Mouse (Mus musculus): ENCODE measurements around the gene Mamstr.
"Not testable (repeated sequence)": the region's sequence is repeated elsewhere in the genome, so short reads cannot be mapped to it uniquely, and the experiment has no call there.

Gene Mamstr

DNA sequence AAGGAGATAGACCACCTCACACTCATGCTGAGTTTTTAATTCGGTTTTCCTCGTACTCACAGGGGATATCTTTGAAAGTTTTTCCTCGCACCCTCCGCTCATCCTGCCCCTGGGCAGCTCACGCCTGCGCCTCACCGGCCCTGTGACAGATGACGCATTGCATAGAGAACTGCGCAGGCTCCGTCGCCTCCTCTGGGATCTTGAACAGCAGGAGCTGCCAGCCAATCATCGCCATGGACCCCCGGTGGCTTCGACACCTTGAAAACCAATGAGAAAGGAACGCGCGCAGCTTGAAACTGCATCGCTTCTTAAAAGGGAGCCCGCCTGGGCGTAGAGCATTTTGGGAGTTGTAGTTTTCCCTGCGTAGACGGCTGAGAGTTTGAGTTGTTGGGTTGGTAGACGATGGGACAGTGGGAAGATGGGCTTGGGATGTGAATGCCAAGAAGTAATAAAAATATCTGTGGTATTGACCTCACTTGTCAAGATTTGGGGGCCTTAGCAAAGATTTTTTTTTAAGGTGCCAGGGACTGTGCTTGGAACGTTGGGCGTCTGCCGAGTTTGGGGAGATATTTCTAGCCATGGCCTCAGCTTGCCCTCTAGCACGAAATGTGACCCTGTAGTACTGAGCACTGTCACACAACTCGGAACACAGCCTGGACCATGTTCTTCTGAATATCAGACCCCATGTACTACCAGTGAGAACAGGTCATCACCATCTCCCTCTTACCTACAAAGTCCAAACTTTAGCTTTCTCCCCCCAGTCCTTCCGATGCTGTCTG lies 965 bp upstream of the Mamstr start:
- ChIA-PET CTCF (interaction anchor here (0.5 to 1.6 kb wide), 16 partner anchors 9 to 204 kb away, joined by 3 to 12 read pairs (median 4); partner anchors contain the start of gene Gys1 (in 1 of the 4)), POLR2A (interaction anchor here (0.7 to 4.6 kb wide), 46 partner anchors 8 to 669 kb away, joined by 3 to 46 read pairs (median 4); partner anchors contain the start of genes Rasip1 (in 3 of the 4), Fam83e (in 2 of the 4), Sphk2 (in 2 of the 4) and Aldh16a1 (in 1 of the 4))

DNA sequence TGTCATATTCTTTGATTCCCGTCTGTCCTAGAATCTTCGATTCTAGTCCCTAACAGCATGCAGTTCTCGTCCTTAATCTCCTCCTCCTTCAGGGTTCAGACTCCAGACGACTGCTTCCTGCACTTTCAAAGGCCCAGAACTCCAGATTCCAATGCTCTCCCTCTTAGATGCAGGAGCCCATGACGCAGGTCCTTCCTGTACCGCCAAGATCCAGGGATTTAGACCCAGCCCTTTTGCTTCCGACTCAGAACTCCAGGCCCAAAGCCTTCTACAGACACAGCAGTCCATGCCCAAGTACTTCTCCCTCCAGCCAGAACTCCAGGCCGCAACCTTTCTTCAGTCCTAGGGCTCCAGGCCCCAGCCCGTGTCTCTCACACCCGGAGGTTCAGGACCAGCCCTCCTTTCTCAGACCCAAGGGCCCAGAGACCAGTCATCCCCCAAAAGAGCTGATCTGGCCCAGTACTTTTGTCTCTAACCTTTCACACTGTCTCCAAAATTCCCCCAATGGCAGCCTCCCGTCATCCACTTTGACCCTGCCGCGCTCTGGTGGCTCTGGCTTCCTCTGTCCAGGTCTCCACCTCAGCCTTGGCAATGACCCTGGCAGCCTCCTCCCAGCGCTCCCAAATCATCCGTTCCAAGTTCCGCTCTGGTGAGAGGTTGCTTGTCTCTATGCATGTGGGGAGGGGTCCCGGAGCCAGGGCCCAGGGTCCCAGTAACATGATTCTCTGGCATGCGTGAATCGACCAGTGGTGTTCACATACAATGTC lies 597 bp downstream of the Mamstr start:
- ChIA-PET POLR2A (interaction anchor here in 3 of 4 experiments (0.7 to 4.9 kb wide), 8 partner anchors 10 to 176 kb away, joined by 3 to 46 read pairs (median 8); partner anchors contain the start of genes Rasip1 (in 3 of the 3) and Fut1 (in 1 of the 3)), CTCF (no interaction called here)

- CTCF ChIA-PET = interaction anchor here in 1 of 4 experiments (0.6 kb wide), 1 partner anchor 11 kb away, joined by 4 read pairs; no protein-coding TSS in a partner anchor
Measured at GRCm38 (mm10) chr7:45641391-45642040, 1.7 kb downstream of the Mamstr start.

GRCm38 (mm10) chr7:45642083-45642482 lies 2.3 kb downstream of the Mamstr start:
- ChIA-PET CTCF (no interaction called here), POLR2A (interaction anchor here in 3 of 4 experiments (0.7 to 6.6 kb wide), 16 partner anchors 8 to 185 kb away, joined by 3 to 71 read pairs (median 4); partner anchors contain the start of genes Rasip1 (in 2 of the 3), Bcat2 (in 1 of the 3), Ftl1 (in 1 of the 3) and Fut1 (in 1 of the 3))

More at GRCm38 (mm10) chr7:45641391-45642040, 1.7 kb downstream of the Mamstr start:
- POLR2A ChIA-PET = interaction anchor here in 3 of 4 experiments (0.7 to 6.6 kb wide), 17 partner anchors 8 to 184 kb away, joined by 3 to 71 read pairs (median 4); partner anchors contain the start of genes Rasip1 (in 2 of the 3), Bcat2 (in 1 of the 3), Ftl1 (in 1 of the 3) and Fut1 (in 1 of the 3)

GRCm38 (mm10) chr7:45642503-45643255 lies 2.9 kb downstream of the Mamstr start:
- CTCF ChIA-PET = interaction anchor here (0.6 to 3.6 kb wide), 10 partner anchors 10 to 342 kb away, joined by 3 to 33 read pairs (median 6); partner anchors contain the start of gene Ntn5 (in 1 of the 4)
- POLR2A ChIA-PET = interaction anchor here (0.6 to 6.6 kb wide), 58 partner anchors 9 to 1155 kb away, joined by 3 to 71 read pairs (median 6); partner anchors contain the start of genes Dbp (in 2 of the 4), Fut2 (in 2 of the 4), Plekha4 (in 2 of the 4) and Ppp1r15a (in 2 of the 4)

DNA sequence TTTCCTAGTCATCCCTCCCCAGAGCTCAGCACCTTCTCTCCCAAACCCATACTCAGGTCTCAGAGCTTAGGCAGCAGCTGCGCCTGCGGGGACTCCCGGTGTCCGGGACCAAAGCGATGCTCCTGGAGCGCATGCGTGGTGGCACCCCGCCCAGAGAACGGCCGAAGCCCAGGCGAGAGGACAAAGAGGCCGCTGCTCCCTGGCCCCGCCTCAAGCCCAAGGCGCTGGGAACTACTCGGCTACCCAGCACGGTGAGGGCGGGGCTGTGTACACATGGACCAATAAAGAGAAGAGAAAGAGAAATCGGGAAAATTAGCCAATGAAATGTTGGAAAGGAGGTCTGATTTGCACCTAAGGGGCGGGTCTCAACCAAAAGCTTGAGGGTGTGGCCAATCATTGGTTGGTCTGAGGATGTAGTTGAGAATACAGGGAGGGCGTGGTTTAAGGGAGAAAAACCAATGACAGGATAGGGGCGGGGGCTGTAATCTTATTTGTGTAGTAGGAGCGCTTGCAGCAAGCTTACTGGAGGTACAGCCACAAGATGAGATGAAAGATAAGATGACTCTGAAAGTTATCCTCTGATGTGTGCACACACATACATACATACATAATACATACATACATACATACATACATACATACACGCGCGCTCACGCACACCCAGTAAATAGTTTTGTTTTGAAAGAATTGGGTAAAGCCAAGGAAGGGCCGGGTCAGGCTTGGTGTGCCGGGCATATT lies 3.8 kb downstream of the Mamstr start:
- CTCF ChIA-PET = interaction anchor here (0.6 to 3.6 kb wide), 28 partner anchors 10 to 343 kb away, joined by 3 to 33 read pairs (median 4); partner anchors contain the start of genes Gys1 (in 2 of the 4) and Ntn5 (in 1 of the 4)

DNA sequence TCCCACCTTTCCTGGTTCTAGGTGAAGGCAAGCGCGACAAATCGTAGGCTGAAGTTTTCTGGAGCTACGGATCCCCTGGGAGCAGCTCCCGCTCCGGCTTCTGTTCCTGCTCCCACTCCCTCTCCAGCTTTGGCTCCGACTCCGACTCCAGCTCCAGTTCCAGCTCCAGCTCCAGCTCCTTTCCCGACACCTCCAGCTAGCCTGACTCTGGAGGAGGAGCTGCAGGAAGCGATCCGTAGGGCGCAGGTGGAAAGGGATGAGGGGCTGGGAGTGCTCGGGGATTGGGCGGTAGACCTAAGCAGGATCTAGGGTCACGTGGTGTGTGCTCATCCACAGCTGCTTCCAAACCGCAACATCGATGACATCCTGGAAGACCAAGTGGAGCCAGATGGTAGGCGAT lies 4.4 kb downstream of the Mamstr start:
- ChIA-PET POLR2A (interaction anchor here (0.6 to 6.6 kb wide), 108 partner anchors 9 to 691 kb away, joined by 3 to 71 read pairs (median 5); partner anchors contain the start of genes Dbp (in 3 of the 4), Ftl1 (in 3 of the 4), Rasip1 (in 3 of the 4) and Sphk2 (in 3 of the 4)), CTCF (interaction anchor here (0.6 to 3.6 kb wide), 24 partner anchors 9 to 343 kb away, joined by 3 to 33 read pairs (median 4); partner anchors contain the start of genes Gys1 (in 1 of the 4) and Ntn5 (in 1 of the 4))

More for the DNA sequence above, 3.8 kb downstream of the Mamstr start:
- POLR2A ChIA-PET = interaction anchor here (0.6 to 6.6 kb wide), 121 partner anchors 8 to 691 kb away, joined by 3 to 71 read pairs (median 4); partner anchors contain the start of genes Dbp (in 3 of the 4), Ftl1 (in 3 of the 4), Rasip1 (in 3 of the 4) and Sphk2 (in 3 of the 4)

- POLR2A ChIA-PET = interaction anchor here (0.5 to 6.6 kb wide), 55 partner anchors 8 to 620 kb away, joined by 3 to 71 read pairs (median 7); partner anchors contain the start of genes Rasip1 (in 3 of the 4), Fut1 (in 2 of the 4), Fut2 (in 2 of the 4) and Sphk2 (in 2 of the 4)
- CTCF ChIA-PET = interaction anchor here in 3 of 4 experiments (0.6 to 3.6 kb wide), 7 partner anchors 12 to 155 kb away, joined by 3 to 33 read pairs (median 7); partner anchors contain the start of gene Ntn5 (in 1 of the 3)
Measured at GRCm38 (mm10) chr7:45644872-45645590, 5.3 kb downstream of the Mamstr start.

- POLR2A ChIA-PET = interaction anchor here in 3 of 4 experiments (0.6 to 6.6 kb wide), 23 partner anchors 9 to 620 kb away, joined by 3 to 71 read pairs (median 6); partner anchors contain the start of genes Fut1 (in 2 of the 3), Fut2 (in 2 of the 3), Rasip1 (in 2 of the 3) and Bcat2 (in 1 of the 3)
- CTCF ChIA-PET = interaction anchor here in 1 of 4 experiments (0.6 to 3.6 kb wide), 3 partner anchors 38 to 155 kb away, joined by 3 to 33 read pairs (median 4); partner anchors contain the start of gene Ntn5
Measured at GRCm38 (mm10) chr7:45645591-45645971, 5.8 kb downstream of the Mamstr start.

- CTCF ChIA-PET = interaction anchor here in 2 of 4 experiments (0.6 to 1.3 kb wide), 3 partner anchors 19 to 492 kb away, joined by 3 read pairs; partner anchors contain the start of genes Aldh16a1 (in 1 of the 2) and Fut2 (in 1 of the 2)
- POLR2A ChIA-PET = interaction anchor here in 3 of 4 experiments (0.6 to 6.6 kb wide), 13 partner anchors 8 to 286 kb away, joined by 3 to 71 read pairs (median 3); partner anchors contain the start of genes Ftl1 (in 2 of the 3) and Rasip1 (in 1 of the 3)
Measured at GRCm38 (mm10) chr7:45646671-45647070, 6.9 kb downstream of the Mamstr start.

GRCm38 (mm10) chr7:45649351-45649750 lies 9.6 kb downstream of the Mamstr start:
- POLR2A ChIA-PET = interaction anchor here in 2 of 4 experiments (0.6 to 1.7 kb wide), 4 partner anchors 11 to 139 kb away, joined by 3 to 9 read pairs (median 3); partner anchors contain the start of gene Nucb1 (in 1 of the 2)
- CTCF ChIA-PET = interaction anchor here in 2 of 4 experiments (0.5 to 1.4 kb wide), 2 partner anchors 16 to 941 kb away, joined by 4 to 6 read pairs; partner anchors contain the start of gene Fut2 (in 1 of the 2)

- POLR2A ChIA-PET = not testable (repeated sequence)
- CTCF ChIA-PET = interaction anchor here in 1 of 4 experiments (1.2 kb wide), 1 partner anchor 18 kb away, joined by 3 read pairs; no protein-coding TSS in a partner anchor
Measured at GRCm38 (mm10) chr7:45650484-45650883, 10.7 kb downstream of the Mamstr start.

DNA sequence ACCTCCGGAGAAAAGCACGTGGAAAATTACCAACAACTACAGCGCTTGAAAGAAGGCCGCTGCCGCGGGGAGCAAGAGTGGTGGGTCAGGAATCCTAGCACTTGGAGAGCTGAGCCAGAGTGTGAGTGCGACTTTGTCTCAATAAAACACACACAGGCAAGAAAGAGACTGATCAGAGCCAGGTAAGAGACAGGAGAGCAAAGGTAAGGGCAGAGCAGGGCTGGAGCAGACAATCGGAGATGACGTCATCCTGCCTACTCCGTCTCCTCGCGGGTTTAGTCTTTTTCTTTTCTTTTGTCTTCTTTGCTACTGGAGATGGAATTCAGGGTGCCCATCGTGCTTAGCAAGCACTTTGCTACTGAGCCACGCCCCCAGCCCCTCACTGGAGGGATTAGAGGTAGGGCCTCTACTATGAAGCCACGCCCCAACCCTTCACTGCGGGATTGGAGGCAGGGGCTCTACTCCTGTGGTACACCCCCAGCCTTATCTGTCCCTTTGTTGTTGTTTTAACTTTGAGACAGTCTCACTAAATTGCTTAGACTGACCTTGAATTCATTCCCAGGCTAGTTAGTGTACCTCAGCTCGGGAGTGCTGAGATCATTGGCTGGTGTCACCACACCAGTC lies 14.8 kb downstream of the Mamstr start:
- POLR2A ChIA-PET = interaction anchor here (0.5 to 4.7 kb wide), 16 partner anchors 10 to 195 kb away, joined by 3 to 45 read pairs (median 4); partner anchors contain the start of genes Fut2 (in 3 of the 4), Ftl1 (in 1 of the 4), Plekha4 (in 1 of the 4) and Ppp1r15a (in 1 of the 4)
- CTCF ChIA-PET = interaction anchor here in 3 of 4 experiments (0.5 to 1.8 kb wide), 4 partner anchors 14 to 1114 kb away, joined by 3 to 10 read pairs (median 5); no protein-coding TSS in a partner anchor
